Mouse (Mus musculus): ENCODE results near the gene Ralbp1. TPM values are rescaled to one million over a fixed set of nuclear protein-coding genes. Genes with fewer than 3 reads are reported as not detected.

Gene Ralbp1
- polyA plus RNA-seq, 1 experiment from 2014 or later, result 57.8 TPM

GRCm38 (mm10) chr17:65827119-65827840, 58.3 kb downstream of the Ralbp1 start:
- Histone ChIP-seq H3K27ac (no peak overlapping the region), H3K9me3 (no peaks in the 10 kb centered on the region), H3K36me3 (peaks cover 85% of the 10 kb centered on the region), H3K27me3 (no peaks in the 10 kb centered on the region), H3K4me2 (no peak overlapping the region), H3K9ac (replicated peaks) (no peak overlapping the region), H3K4me3 (replicated peaks) (no peak overlapping the region), H3K4me1 (replicated peaks) (no peaks in the 10 kb centered on the region)
- 94% methylated on average over 16 of the region's 16 CpGs for WGBS
- ATAC-seq (ENCODE audit: insufficient number of reproducible peaks, insufficient read depth, low FRiP score, low TSS enrichment, low read depth), result no peak

- Histone ChIP-seq H3K27ac (no peak overlapping the region), H3K9me3 (no peaks in the 10 kb centered on the region), H3K9ac (replicated peaks) (no peak overlapping the region), H3K4me2 (no peak overlapping the region), H3K27me3 (no peaks in the 10 kb centered on the region), H3K4me1 (replicated peaks) (no peaks in the 10 kb centered on the region), H3K36me3 (peaks cover 85% of the 10 kb centered on the region), H3K4me3 (replicated peaks) (no peak overlapping the region)
- 76% methylated on average over 9 of the region's 9 CpGs for WGBS
- no peak for ATAC-seq (ENCODE audit: insufficient number of reproducible peaks, insufficient read depth, low FRiP score, low TSS enrichment, low read depth)
Measured at GRCm38 (mm10) chr17:65826257-65826656, 59.3 kb downstream of the Ralbp1 start.

GRCm38 (mm10) chr17:65824246-65824645, 61.4 kb downstream of the Ralbp1 start:
- 93% methylated on average over 10 of the region's 10 CpGs for WGBS
- no peak for ATAC-seq (ENCODE audit: insufficient number of reproducible peaks, insufficient read depth, low FRiP score, low TSS enrichment, low read depth)
- H3K9ac ChIP-seq (replicated peaks), result no peak overlapping the region

GRCm38 (mm10) chr17:65822423-65822822, 63.2 kb downstream of the Ralbp1 start:
- H3K4me1 ChIP-seq (replicated peaks), result no peaks in the 10 kb centered on the region
- H3K27ac ChIP-seq, result no peak overlapping the region
- ATAC-seq (ENCODE audit: insufficient number of reproducible peaks, insufficient read depth, low FRiP score, low TSS enrichment, low read depth), result no peak
- no peak overlapping the region for H3K4me3 ChIP-seq (replicated peaks)
- H3K36me3 ChIP-seq, result peaks cover 77% of the 10 kb centered on the region
- no peak overlapping the region for H3K9ac ChIP-seq (replicated peaks)
- no peaks in the 10 kb centered on the region for H3K27me3 ChIP-seq
- WGBS, result 87% methylated on average over 5 of the region's 5 CpGs
- H3K9me3 ChIP-seq, result no peaks in the 10 kb centered on the region
- no peak overlapping the region for H3K4me2 ChIP-seq

More at GRCm38 (mm10) chr17:65824246-65824645, 61.4 kb downstream of the Ralbp1 start:
- Histone ChIP-seq H3K4me3 (replicated peaks) (no peak overlapping the region), H3K27ac (no peak overlapping the region), H3K36me3 (peaks cover 79% of the 10 kb centered on the region), H3K4me2 (no peak overlapping the region), H3K4me1 (replicated peaks) (no peaks in the 10 kb centered on the region), H3K27me3 (no peaks in the 10 kb centered on the region), H3K9me3 (no peaks in the 10 kb centered on the region)

- no peak overlapping the region for H3K27ac ChIP-seq
Measured at GRCm38 (mm10) chr17:65820197-65820596, 65.4 kb downstream of the Ralbp1 start.

GRCm38 (mm10) chr17:65813763-65814162, 71.8 kb downstream of the Ralbp1 start:
- no peak for ATAC-seq (ENCODE audit: insufficient number of reproducible peaks, insufficient read depth, low FRiP score, low TSS enrichment, low read depth)
- H3K9ac ChIP-seq (replicated peaks), result no peak overlapping the region
- H3K4me1 ChIP-seq (replicated peaks), result no peaks in the 10 kb centered on the region
- H3K36me3 ChIP-seq, result peaks cover 87% of the 10 kb centered on the region
- 88% methylated on average over 8 of the region's 8 CpGs for WGBS
- no peak overlapping the region for H3K4me2 ChIP-seq
- H3K9me3 ChIP-seq, result no peaks in the 10 kb centered on the region
- no peaks in the 10 kb centered on the region for H3K27me3 ChIP-seq
- no peak overlapping the region for H3K4me3 ChIP-seq (replicated peaks)
- H3K27ac ChIP-seq, result no peak overlapping the region

More at GRCm38 (mm10) chr17:65820197-65820596, 65.4 kb downstream of the Ralbp1 start:
- Histone ChIP-seq H3K4me2 (no peak overlapping the region), H3K9ac (replicated peaks) (no peak overlapping the region), H3K4me1 (replicated peaks) (no peaks in the 10 kb centered on the region), H3K4me3 (replicated peaks) (no peak overlapping the region), H3K27me3 (no peaks in the 10 kb centered on the region), H3K9me3 (no peaks in the 10 kb centered on the region), H3K36me3 (peaks cover 87% of the 10 kb centered on the region)
- 93% methylated on average over 5 of the region's 5 CpGs for WGBS
- no peak for ATAC-seq (ENCODE audit: insufficient number of reproducible peaks, insufficient read depth, low FRiP score, low TSS enrichment, low read depth)

GRCm38 (mm10) chr17:65811032-65811431, 74.6 kb downstream of the Ralbp1 start:
- no peak for ATAC-seq (ENCODE audit: insufficient number of reproducible peaks, insufficient read depth, low FRiP score, low TSS enrichment, low read depth)

GRCm38 (mm10) chr17:65806416-65806815, 79.2 kb downstream of the Ralbp1 start:
- no peaks in the 10 kb centered on the region for H3K4me1 ChIP-seq (replicated peaks)
- peaks cover 38% of the 10 kb centered on the region for H3K36me3 ChIP-seq
- no peak overlapping the region for H3K4me2 ChIP-seq
- H3K9ac ChIP-seq (replicated peaks), result no peak overlapping the region
- no peak overlapping the region for H3K27ac ChIP-seq
- H3K9me3 ChIP-seq, result no peaks in the 10 kb centered on the region
- H3K27me3 ChIP-seq, result no peaks in the 10 kb centered on the region
- 81% methylated on average over 2 of the region's 2 CpGs for WGBS
- ATAC-seq (ENCODE audit: insufficient number of reproducible peaks, insufficient read depth, low FRiP score, low TSS enrichment, low read depth), result no peak
- H3K4me3 ChIP-seq (replicated peaks), result no peak overlapping the region

More at GRCm38 (mm10) chr17:65811032-65811431, 74.6 kb downstream of the Ralbp1 start:
- Histone ChIP-seq H3K36me3 (peaks cover 68% of the 10 kb centered on the region), H3K27me3 (no peaks in the 10 kb centered on the region), H3K9me3 (no peaks in the 10 kb centered on the region), H3K4me3 (replicated peaks) (no peak overlapping the region), H3K9ac (replicated peaks) (no peak overlapping the region), H3K27ac (no peak overlapping the region), H3K4me2 (no peak overlapping the region), H3K4me1 (replicated peaks) (no peaks in the 10 kb centered on the region)
- WGBS, result 74% methylated on average over 5 of the region's 5 CpGs

GRCm38 (mm10) chr17:65805966-65806365, 79.6 kb downstream of the Ralbp1 start:
- Histone ChIP-seq H3K4me1 (replicated peaks) (no peaks in the 10 kb centered on the region), H3K4me2 (no peak overlapping the region), H3K9me3 (no peaks in the 10 kb centered on the region), H3K9ac (replicated peaks) (no peak overlapping the region), H3K27me3 (no peaks in the 10 kb centered on the region), H3K4me3 (replicated peaks) (no peak overlapping the region), H3K36me3 (peaks cover 34% of the 10 kb centered on the region), H3K27ac (no peak overlapping the region)
- no peak for ATAC-seq (ENCODE audit: insufficient number of reproducible peaks, insufficient read depth, low FRiP score, low TSS enrichment, low read depth)
- WGBS, result 69% methylated on average over 4 of the region's 4 CpGs

GRCm38 (mm10) chr17:65802026-65802425, 83.6 kb downstream of the Ralbp1 start:
- no peak overlapping the region for H3K27ac ChIP-seq
- 85% methylated on average over 4 of the region's 4 CpGs for WGBS
- no peaks in the 10 kb centered on the region for H3K9me3 ChIP-seq
- ATAC-seq (ENCODE audit: insufficient number of reproducible peaks, insufficient read depth, low FRiP score, low TSS enrichment, low read depth), result no peak
- no peaks in the 10 kb centered on the region for H3K4me1 ChIP-seq (replicated peaks)
- peaks cover 16% of the 10 kb centered on the region for H3K36me3 ChIP-seq
- no peak overlapping the region for H3K4me2 ChIP-seq
- no peak overlapping the region for H3K9ac ChIP-seq (replicated peaks)
- no peaks in the 10 kb centered on the region for H3K27me3 ChIP-seq
- no peak overlapping the region for H3K4me3 ChIP-seq (replicated peaks)

GRCm38 (mm10) chr17:65800451-65800850, 85.1 kb downstream of the Ralbp1 start:
- no peak overlapping the region for H3K4me3 ChIP-seq (replicated peaks)
- H3K9ac ChIP-seq (replicated peaks), result no peak overlapping the region
- 96% methylated on average over 6 of the region's 6 CpGs for WGBS
- peaks cover 9% of the 10 kb centered on the region for H3K36me3 ChIP-seq
- no peaks in the 10 kb centered on the region for H3K27me3 ChIP-seq
- H3K4me1 ChIP-seq (replicated peaks), result no peaks in the 10 kb centered on the region
- H3K9me3 ChIP-seq, result no peaks in the 10 kb centered on the region
- H3K27ac ChIP-seq, result no peak overlapping the region
- ATAC-seq (ENCODE audit: insufficient number of reproducible peaks, insufficient read depth, low FRiP score, low TSS enrichment, low read depth), result no peak
- no peak overlapping the region for H3K4me2 ChIP-seq

GRCm38 (mm10) chr17:65799353-65799752, 86.2 kb downstream of the Ralbp1 start:
- no peak overlapping the region for H3K4me2 ChIP-seq
- WGBS, result 81% methylated on average over 1 of the region's 1 CpGs
- no peak overlapping the region for H3K9ac ChIP-seq (replicated peaks)
- peaks cover 12% of the 10 kb centered on the region for H3K36me3 ChIP-seq
- no peak overlapping the region for H3K4me3 ChIP-seq (replicated peaks)
- no peaks in the 10 kb centered on the region for H3K27me3 ChIP-seq
- no peak overlapping the region for H3K27ac ChIP-seq
- H3K4me1 ChIP-seq (replicated peaks), result no peaks in the 10 kb centered on the region
- H3K9me3 ChIP-seq, result 0 out of 2 replicates have a peak, but pooled peaks cover 4% of the 10 kb centered on the region
- ATAC-seq (ENCODE audit: insufficient number of reproducible peaks, insufficient read depth, low FRiP score, low TSS enrichment, low read depth), result no peak

Data from limb, embryonic 12.5 days (tissue).